Mouse (Mus musculus) cerebellum, adult 2 months (tissue): ENCODE data around the gene Cttnbp2. TPM values are rescaled to one million over a fixed set of nuclear protein-coding genes. Genes with fewer than 3 reads are reported as not detected.

Source experiments
- DNase-seq, 2 experiments: peaks; one replicate each; pipeline ENCODE4 v3.0.0; 2021
- H3K27ac ChIP-seq: fragments of 200-500 bp; 2 replicates; pipeline ENCODE4 v1.5.1; 2012; ENCODE audit warnings: low read length, control low read depth, inconsistent platforms; ENCODE audit not compliant: insufficient read depth
- H3K27me3 ChIP-seq: fragments of 200-500 bp; 2 replicates; pipeline ENCODE4 v1.6.1; 2012; ENCODE audit warnings: inconsistent platforms, mild to moderate bottlenecking, low read length, moderate library complexity; ENCODE audit not compliant: control insufficient read depth, insufficient read depth
- H3K4me1 ChIP-seq: fragments of 200-500 bp; 2 replicates; pipeline ENCODE4 v1.6.1; 2011; ENCODE audit warnings: low read length; ENCODE audit not compliant: control insufficient read depth, insufficient read depth
- H3K4me3 ChIP-seq: fragments of 200-500 bp; replicated peaks from 2 replicates; pipeline ENCODE3; 2011; ENCODE audit warnings: mild to moderate bottlenecking, low read depth, low read length, control low read depth; ENCODE audit not compliant: insufficient read depth
- CTCF ChIP-seq: fragments of 200-500 bp; IDR thresholded peaks from 2 replicates; pipeline ENCODE4 v1.5.1; 2011; ENCODE audit warnings: low read depth, mild to moderate bottlenecking, control low read depth, low read length, moderate library complexity, borderline replicate concordance; ENCODE audit not compliant: insufficient read depth
- POLR2A ChIP-seq: fragments of 200-500 bp; IDR thresholded peaks from 2 replicates; pipeline ENCODE4 v1.6.1; 2011; ENCODE audit warnings: low read length, control low read depth, borderline replicate concordance; ENCODE audit not compliant: insufficient read depth
- WGBS: fragments of 180-500 bp; shearing (Covaris S2); methylation state at CpG from one replicate; pipeline ENCODE4 v1.1.7; 2018; 5-methylcytosine and 5-hydroxymethylcytosine counted together
- polyA plus RNA-seq: library from polyadenylated mRNA; depleted of rRNA; stranded (reverse); fragments of >200 nt; gene quantifications from 2 replicates; pipeline ENCODE4 v1.2.3, GENCODE M21; 2012; rRNA removed

The Cttnbp2 gene
- polyA plus RNA-seq, result 33.5 and 36.8 TPM in 2 replicates

DNA sequence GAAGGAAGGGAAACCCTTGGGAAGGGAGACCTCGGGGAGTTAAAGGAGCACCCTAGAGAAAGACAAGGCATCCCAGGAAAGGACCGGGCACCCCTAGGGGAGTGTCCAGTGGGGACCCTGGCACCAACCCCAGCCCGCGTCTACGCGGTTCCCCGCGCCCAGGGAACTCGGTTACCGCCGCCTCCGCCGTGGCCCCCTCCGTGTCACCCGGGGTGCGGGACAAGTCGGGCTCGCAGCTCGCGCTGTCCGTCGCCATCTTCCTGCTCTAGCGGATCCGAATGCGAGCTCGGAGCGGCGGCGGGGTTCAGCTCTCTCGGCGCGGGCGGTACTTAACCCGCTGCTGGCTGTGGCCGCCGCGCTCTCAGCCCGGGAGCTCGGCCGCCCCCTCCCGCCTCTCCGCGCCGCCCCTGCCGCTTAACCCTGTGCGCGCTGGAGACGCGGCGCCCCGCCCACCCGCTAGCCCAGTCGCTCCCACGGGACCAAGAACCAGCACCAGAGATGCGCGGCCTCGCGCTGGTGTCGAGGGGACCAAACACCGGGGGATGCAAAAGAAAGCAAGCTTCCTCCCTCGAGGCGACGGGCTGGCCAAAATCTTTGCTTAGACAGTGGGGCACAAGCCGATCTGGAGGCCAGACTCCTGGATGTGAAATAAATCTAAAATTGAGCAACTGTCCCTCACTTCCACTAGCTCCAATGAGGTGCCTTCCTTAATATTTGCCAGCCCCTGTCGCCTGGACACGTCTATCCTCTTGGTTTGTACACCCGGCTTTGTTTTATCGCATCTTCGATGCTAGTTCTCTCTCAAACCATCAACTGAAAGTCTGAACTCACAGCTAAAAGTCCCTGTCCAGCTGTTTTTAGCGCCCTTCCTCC, at the start of gene Cttnbp2:
Gene Cttnbp2 (minus strand): TSS at position 364 of the 873 bp plus-strand sequence.
- Histone ChIP-seq H3K27ac (no peak within 1 kb of the TSS), H3K4me1 (no peaks in the 10 kb centered on the region), H3K27me3 (no peaks in the 10 kb centered on the region), H3K4me3 (peak within 1 kb of the TSS; percentile 71)
- TF ChIP-seq CTCF (no peak), POLR2A (0 out of 2 replicates have a peak, but pooled peaks have one; percentile 17)
- peak; percentile 66 to 72 for DNase-seq
- whole genome bisulfite sequencing, result 1% methylated on average over 70 of the region's 70 CpGs

DNA sequence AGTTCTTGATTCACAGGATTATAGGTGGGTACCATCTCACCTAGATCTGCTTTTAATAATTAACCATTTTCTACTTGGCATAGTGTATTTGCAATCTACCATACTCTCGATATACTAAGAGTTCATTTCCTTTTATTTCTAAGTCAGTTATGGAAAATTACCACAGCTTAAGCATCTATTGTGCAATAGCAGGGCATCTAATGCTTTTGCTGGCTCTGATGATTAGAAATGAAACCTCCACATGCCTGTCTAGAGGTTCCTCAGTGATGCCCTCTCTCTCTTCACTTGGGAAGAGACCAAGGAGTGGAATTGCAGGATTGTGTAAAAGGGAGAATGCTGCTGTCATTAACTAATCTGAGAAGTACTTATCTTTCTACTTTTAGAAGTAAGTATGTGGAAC, 44.4 kb upstream of the Cttnbp2 start:
- no peaks in the 10 kb centered on the region for H3K4me1 ChIP-seq
- no peaks in the 10 kb centered on the region for H3K27me3 ChIP-seq
- 94% methylated on average over 1 of the region's 1 CpGs for WGBS
- no peak overlapping the region for H3K4me3 ChIP-seq
- DNase-seq, result no peak
- H3K27ac ChIP-seq, result no peak overlapping the region
- TF ChIP-seq POLR2A (no peak), CTCF (no peak)

DNA sequence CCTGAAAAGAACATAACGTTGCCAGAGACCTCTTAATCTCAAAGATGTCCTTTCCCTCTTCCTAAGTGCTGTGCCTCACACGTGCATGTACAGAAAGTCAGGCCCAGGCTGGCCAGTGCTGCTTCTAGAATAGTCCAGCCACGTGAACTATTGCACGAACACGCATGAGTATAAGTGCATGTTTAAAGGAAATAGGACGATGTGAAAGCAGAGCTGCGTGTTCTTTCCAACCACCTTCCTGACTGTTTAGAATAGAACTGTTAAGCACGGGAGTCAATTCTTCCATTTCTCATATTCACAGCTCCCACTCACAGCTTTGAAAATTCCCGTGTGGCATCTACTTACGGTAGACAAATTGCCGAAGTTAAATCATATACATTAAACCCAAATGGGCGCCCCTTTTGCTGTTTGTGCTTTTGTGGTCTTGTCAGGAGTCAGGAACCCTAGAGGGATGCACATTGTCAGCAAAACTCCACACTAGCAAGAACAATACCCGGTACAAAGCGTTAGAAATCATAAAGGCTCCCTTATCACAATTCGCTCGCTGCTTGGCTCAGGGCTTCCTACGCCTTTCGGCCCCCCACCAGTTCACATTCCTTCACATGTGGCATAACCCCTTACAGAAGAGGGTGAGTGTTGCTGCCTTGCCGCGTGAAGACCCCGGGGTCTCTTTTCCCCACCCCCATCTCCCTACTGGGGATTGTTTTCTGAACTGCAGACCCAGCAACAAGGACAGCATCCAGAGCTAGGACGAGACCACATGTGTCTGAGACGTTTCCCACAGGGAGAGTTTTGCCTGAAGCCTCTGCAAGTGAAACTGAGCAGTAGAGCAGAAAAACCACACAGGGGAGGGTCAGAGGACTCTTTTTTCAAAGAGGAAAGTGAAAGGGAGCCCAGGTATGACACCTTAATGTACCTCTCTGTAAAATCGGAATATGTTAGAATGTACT, 33.1 kb upstream of the Cttnbp2 start:
- 36% methylated on average over 24 of the region's 24 CpGs for WGBS
- Histone ChIP-seq H3K4me1 (no peaks in the 10 kb centered on the region), H3K27ac (no peak overlapping the region), H3K4me3 (no peak overlapping the region), H3K27me3 (no peaks in the 10 kb centered on the region)
- no peak for DNase-seq
- TF ChIP-seq CTCF (no peak), POLR2A (no peak)

DNA sequence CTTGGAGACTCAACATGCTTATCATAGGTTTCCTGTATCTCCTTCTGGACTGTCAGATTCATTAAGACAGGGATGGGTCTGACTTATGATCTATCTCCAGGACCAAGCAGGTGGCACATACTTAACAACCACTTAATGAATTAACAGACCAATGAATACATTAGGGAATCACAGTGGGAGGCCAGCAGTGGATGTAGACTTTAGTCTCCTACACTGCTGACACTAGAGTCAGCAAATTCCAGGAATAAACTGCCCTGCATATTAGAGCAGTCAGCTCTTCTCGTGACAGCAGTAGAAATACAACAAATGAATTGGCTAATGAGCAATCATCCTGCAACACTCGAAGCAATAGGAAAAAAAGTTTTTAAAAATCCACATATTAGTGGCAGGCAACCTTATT, 29.2 kb upstream of the Cttnbp2 start:
- H3K27me3 ChIP-seq, result no peaks in the 10 kb centered on the region
- no peaks in the 10 kb centered on the region for H3K4me1 ChIP-seq
- H3K4me3 ChIP-seq, result no peak overlapping the region
- TF ChIP-seq CTCF (no peak), POLR2A (no peak)
- WGBS, result 63% methylated on average over 2 of the region's 2 CpGs
- DNase-seq, result no peak
- H3K27ac ChIP-seq, result no peak overlapping the region

DNA sequence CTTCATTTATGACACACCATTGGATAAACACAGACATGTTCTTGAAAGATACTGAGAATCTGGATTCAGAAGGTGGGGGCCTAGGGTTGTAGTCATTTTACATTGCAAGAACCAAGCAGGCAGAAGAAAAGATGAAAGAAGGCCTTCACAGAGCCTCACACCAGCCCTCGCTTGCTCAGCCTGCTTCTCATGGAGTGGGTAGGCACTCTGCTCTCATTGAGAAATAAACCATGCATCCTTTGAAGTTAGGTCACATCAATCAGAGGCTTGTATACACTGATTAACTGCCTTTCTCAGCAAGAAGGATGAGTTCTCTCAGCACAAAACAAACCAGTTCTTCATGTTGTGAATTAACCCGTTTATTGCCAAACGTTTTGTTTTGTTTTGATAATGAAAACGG, 25.8 kb upstream of the Cttnbp2 start:
- no peak for DNase-seq
- TF ChIP-seq CTCF (no peak), POLR2A (no peak)
- WGBS, result 86% methylated on average over 4 of the region's 4 CpGs
- Histone ChIP-seq H3K27ac (no peak overlapping the region), H3K27me3 (no peaks in the 10 kb centered on the region), H3K4me1 (no peaks in the 10 kb centered on the region), H3K4me3 (no peak overlapping the region)

DNA sequence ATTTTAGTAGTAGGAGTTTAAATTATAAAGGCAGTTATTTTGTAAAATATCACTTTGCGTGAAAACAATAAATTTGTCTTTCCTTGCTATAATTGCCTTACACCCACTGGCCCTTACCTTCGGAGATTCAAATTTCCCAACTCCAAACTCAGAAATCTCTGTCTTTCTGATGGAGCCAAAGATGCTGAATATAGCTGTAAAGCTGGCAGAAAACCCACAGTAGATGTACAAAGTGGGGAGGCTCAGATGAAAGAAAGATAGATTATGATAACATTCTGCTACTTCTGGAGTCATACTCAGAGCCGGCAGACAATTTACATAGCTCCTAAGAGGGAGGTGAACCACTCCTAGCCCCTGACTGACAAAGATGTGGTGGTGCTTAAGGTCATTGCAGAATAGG, 15.8 kb upstream of the Cttnbp2 start:
- Histone ChIP-seq H3K4me3 (no peak overlapping the region), H3K4me1 (no peaks in the 10 kb centered on the region), H3K27me3 (no peaks in the 10 kb centered on the region), H3K27ac (no peak overlapping the region)
- no peak for DNase-seq
- TF ChIP-seq CTCF, result no peak
- TF ChIP-seq POLR2A, result no peak
- 98% methylated on average over 3 of the region's 3 CpGs for WGBS

DNA sequence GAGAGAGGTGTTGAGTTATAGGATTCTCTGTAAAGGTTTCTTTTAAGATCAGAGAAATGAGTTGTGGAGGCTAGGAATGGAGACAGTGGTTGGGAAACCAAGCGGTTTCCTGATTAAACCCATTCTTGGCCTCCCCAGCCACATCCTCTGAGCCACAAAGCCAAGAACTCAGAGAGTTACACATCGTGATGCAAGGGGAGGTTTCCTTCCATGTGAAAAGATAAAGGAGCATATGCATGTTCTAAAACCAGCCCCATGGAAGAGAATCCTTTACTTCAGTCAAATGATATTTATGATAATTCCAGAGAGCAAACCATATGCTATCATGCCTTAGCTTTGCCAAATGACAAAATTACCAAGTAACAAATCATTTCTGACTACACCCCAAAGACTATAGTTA, 3.0 kb upstream of the Cttnbp2 start:
- TF ChIP-seq POLR2A (no peak), CTCF (no peak)
- no peaks in the 10 kb centered on the region for H3K4me1 ChIP-seq
- no peak overlapping the region for H3K4me3 ChIP-seq
- H3K27me3 ChIP-seq, result no peaks in the 10 kb centered on the region
- 79% methylated on average over 2 of the region's 2 CpGs for WGBS
- H3K27ac ChIP-seq, result no peak overlapping the region
- DNase-seq, result no peak
